Mouse (Mus musculus) hindbrain, embryonic 12.5 days (tissue): ENCODE data around the gene Mex3a. TPM values are rescaled to one million over a fixed set of nuclear protein-coding genes. Genes with fewer than 3 reads are reported as not detected.
"Not testable (repeated sequence)": the region's sequence is repeated elsewhere in the genome, so short reads cannot be mapped to it uniquely, and the experiment has no call there.

ENCODE experiments used
- ATAC-seq: fragments of 200-750 bp; cut with Nextera tagmentation; 2 replicates; pipeline ENCODE4 v1.8.0; 2017; ENCODE audit warnings: moderate TSS enrichment; ENCODE audit not compliant: low FRiP score
- H3K27ac ChIP-seq: fragments of 300-500 bp; sonication (generic); 2 replicates; pipeline ENCODE4 v1.5.1; 2016; ENCODE audit warnings: mild to moderate bottlenecking
- H3K27me3 ChIP-seq: fragments of 300-500 bp; sonication (generic); 2 replicates; pipeline ENCODE4 v1.6.1; 2016; ENCODE audit warnings: mild to moderate bottlenecking
- H3K36me3 ChIP-seq: fragments of 300-500 bp; sonication (generic); 2 replicates; pipeline ENCODE4 v1.6.1; 2016; ENCODE audit warnings: mild to moderate bottlenecking
- H3K4me1 ChIP-seq: fragments of 300-500 bp; sonication (generic); 2 replicates; pipeline ENCODE4 v1.6.1; 2016
- H3K4me2 ChIP-seq: fragments of 300-500 bp; sonication (generic); replicated peaks from 2 replicates; pipeline ENCODE4 v1.6.1; 2016; ENCODE audit warnings: mild to moderate bottlenecking
- H3K4me3 ChIP-seq: fragments of 300-500 bp; sonication (generic); 2 replicates; pipeline ENCODE4 v1.5.1; 2016; ENCODE audit warnings: mild to moderate bottlenecking
- H3K9ac ChIP-seq: fragments of 300-500 bp; sonication (generic); 2 replicates; pipeline ENCODE4 v1.6.1; 2016; ENCODE audit warnings: mild to moderate bottlenecking, moderate library complexity
- H3K9me3 ChIP-seq: fragments of 300-500 bp; sonication (generic); replicated peaks from 2 replicates; pipeline ENCODE4 v1.6.1; 2016; ENCODE audit warnings: mild to moderate bottlenecking
- WGBS: fragments of 180-500 bp; shearing (Covaris S2); methylation state at CpG from one replicate; pipeline ENCODE4 v1.1.7; 2016; 5-methylcytosine and 5-hydroxymethylcytosine counted together
- polyA plus RNA-seq: library from polyadenylated mRNA; unstranded; fragments of >200 nt; fragmentation: Nextera tagmentation; extraction: Ambion mirVana; gene quantifications from 2 replicates; pipeline ENCODE4 v1.2.1, GENCODE M21; 2016

Gene Mex3a
- polyA plus RNA-seq, 1 experiment from 2014 or later, result 44.2 TPM

DNA sequence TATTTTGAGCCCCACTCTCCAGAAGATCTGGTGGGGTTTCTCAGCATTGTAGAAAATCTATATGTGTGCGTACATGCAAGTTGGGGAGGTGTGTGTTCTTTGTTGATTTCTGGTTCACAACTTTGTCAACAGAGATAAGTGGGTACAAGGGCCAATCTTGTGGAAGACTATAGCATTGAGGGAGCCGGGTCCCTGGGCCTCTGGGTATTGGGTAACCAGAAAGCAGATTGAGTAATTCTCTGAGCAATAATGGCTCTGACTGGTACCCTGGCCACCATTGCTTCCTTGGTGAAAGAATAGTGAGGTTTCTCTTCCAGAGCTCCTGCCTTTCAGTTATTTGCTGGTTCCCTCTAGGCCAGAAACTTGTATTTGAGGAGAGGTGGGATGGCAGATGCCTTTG is 36.9 kb downstream of the Mex3a start:
- H3K36me3 ChIP-seq, result peaks cover 65% of the 10 kb centered on the region
- 100% methylated on average over 2 of the region's 2 CpGs for WGBS
- ATAC-seq, result no peak
- no peak overlapping the region for H3K4me2 ChIP-seq
- no peaks in the 10 kb centered on the region for H3K27me3 ChIP-seq
- no peaks in the 10 kb centered on the region for H3K9me3 ChIP-seq
- H3K4me3 ChIP-seq, result no peak overlapping the region
- H3K27ac ChIP-seq, result no peak overlapping the region
- no peak overlapping the region for H3K9ac ChIP-seq
- H3K4me1 ChIP-seq, result no peaks in the 10 kb centered on the region

DNA sequence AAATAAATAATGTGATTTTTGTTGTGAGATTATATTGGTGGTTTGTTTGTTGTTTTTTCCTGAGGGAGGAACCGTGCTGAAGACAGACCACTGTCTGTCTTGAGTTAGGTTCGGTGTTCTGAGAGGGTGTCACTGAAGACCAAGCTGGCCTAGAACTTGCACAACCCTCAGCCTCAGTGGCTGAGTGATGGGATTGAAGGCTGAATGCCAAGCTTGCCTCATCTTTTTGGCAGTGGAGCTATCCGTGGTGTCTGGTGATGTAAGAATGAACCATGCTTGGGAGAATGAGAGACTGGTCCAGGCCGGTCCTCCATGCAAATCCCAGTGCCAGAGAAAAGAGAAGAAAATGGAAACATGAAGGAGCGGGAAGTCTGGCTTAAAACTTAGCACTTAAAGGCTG is 37.5 kb downstream of the Mex3a start:
- no peak overlapping the region for H3K27ac ChIP-seq

GRCm38 (mm10) chr3:88570341-88570740 is 38.1 kb downstream of the Mex3a start:
- Histone ChIP-seq H3K4me3 (no peak overlapping the region), H3K27ac (no peak overlapping the region), H3K9ac (no peak overlapping the region), H3K9me3 (no peaks in the 10 kb centered on the region), H3K27me3 (no peaks in the 10 kb centered on the region), H3K4me2 (no peak overlapping the region), H3K4me1 (no peaks in the 10 kb centered on the region), H3K36me3 (peaks cover 53% of the 10 kb centered on the region)
- 95% methylated on average over 10 of the region's 10 CpGs for WGBS
- ATAC-seq, result no peak

More for the DNA sequence above, 37.5 kb downstream of the Mex3a start:
- no peak overlapping the region for H3K4me3 ChIP-seq
- H3K36me3 ChIP-seq, result peaks cover 59% of the 10 kb centered on the region
- H3K9me3 ChIP-seq, result no peaks in the 10 kb centered on the region
- no peaks in the 10 kb centered on the region for H3K27me3 ChIP-seq
- ATAC-seq, result no peak
- H3K4me2 ChIP-seq, result no peak overlapping the region
- 92% methylated on average over 5 of the region's 5 CpGs for WGBS
- no peak overlapping the region for H3K9ac ChIP-seq
- H3K4me1 ChIP-seq, result no peaks in the 10 kb centered on the region

DNA sequence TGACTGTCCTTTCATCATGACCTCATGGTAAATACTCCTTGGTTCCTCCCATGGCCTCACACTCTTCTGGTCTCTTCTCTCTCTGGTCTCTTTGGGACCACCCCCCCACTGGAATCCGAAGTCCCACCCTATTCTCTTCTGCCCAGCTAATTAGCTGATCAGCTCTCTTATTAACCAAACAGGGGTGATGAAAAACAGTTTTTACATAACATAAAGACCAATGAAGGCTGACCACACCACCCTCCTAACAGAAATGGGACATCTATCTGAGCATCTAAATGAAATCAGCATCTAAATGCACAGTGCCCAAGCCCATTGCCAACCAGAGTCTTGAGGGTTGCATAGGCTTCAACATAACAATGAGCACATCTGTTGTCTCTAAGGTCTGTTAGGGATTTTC is 39.7 kb downstream of the Mex3a start:
- Histone ChIP-seq H3K9ac (no peak overlapping the region), H3K4me1 (no peaks in the 10 kb centered on the region), H3K27me3 (no peaks in the 10 kb centered on the region), H3K4me2 (no peak overlapping the region), H3K36me3 (peaks cover 38% of the 10 kb centered on the region), H3K27ac (no peak overlapping the region), H3K4me3 (no peak overlapping the region), H3K9me3 (no peaks in the 10 kb centered on the region)
- no peak for ATAC-seq
- 91% methylated on average over 1 of the region's 1 CpGs for WGBS

DNA sequence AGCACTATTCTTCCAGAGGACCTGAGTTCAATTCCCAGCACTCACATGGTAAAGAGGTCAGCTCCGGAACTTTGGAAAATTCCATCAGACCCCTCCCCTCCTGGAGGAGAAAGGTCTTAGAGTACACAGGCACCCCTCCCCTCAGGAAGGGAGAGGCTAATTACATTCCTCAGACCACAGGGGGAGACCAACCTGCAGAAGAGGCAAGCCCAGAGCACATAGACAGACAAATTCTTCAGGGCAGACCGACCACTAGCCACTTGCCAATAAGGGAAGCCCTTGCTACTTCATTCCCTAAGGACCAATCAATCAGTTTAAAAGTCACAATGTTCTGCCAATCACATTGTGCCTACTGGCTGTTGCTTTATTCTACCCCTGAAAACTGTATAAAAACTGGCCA is 40.6 kb downstream of the Mex3a start:
- H3K36me3 ChIP-seq, result peaks cover 28% of the 10 kb centered on the region
- no peak for ATAC-seq
- 77% methylated on average over 2 of the region's 2 CpGs for WGBS
- no peaks in the 10 kb centered on the region for H3K27me3 ChIP-seq
- no peak overlapping the region for H3K4me2 ChIP-seq
- H3K4me3 ChIP-seq, result no peak overlapping the region
- no peak overlapping the region for H3K9ac ChIP-seq
- H3K9me3 ChIP-seq, result no peaks in the 10 kb centered on the region
- H3K4me1 ChIP-seq, result no peaks in the 10 kb centered on the region
- no peak overlapping the region for H3K27ac ChIP-seq

- Histone ChIP-seq H3K4me2 (no peak overlapping the region), H3K36me3 (peaks cover 18% of the 10 kb centered on the region), H3K4me3 (no peak overlapping the region), H3K9ac (no peak overlapping the region), H3K9me3 (no peaks in the 10 kb centered on the region), H3K27me3 (no peaks in the 10 kb centered on the region), H3K27ac (no peak overlapping the region), H3K4me1 (no peaks in the 10 kb centered on the region)
- ATAC-seq, result no peak
- WGBS, result 84% methylated on average over 2 of the region's 2 CpGs
Measured at GRCm38 (mm10) chr3:88573810-88574209, 41.6 kb downstream of the Mex3a start.

- no peak within 1 kb of the TSS for H3K9ac ChIP-seq
- no peaks in the 10 kb centered on the region for H3K27me3 ChIP-seq
- no peak within 1 kb of the TSS for H3K27ac ChIP-seq
- peaks cover 6% of the 10 kb centered on the region for H3K4me1 ChIP-seq
- no peaks in the 10 kb centered on the region for H3K9me3 ChIP-seq
- no peak within 1 kb of the TSS for H3K4me3 ChIP-seq
- H3K36me3 ChIP-seq, result 0 out of 2 replicates have a peak, but pooled peaks cover 2% of the 10 kb centered on the region
- ATAC-seq, result no peak
- no peak within 1 kb of the TSS for H3K4me2 ChIP-seq
- 90% methylated on average over 3 of the region's 3 CpGs for WGBS
Measured at GRCm38 (mm10) chr3:88575540-88575939, 43.3 kb downstream of the Mex3a start, which contains the start of gene Ssr2. Gene Ssr2 (plus strand): TSS chr3:88575876.

DNA sequence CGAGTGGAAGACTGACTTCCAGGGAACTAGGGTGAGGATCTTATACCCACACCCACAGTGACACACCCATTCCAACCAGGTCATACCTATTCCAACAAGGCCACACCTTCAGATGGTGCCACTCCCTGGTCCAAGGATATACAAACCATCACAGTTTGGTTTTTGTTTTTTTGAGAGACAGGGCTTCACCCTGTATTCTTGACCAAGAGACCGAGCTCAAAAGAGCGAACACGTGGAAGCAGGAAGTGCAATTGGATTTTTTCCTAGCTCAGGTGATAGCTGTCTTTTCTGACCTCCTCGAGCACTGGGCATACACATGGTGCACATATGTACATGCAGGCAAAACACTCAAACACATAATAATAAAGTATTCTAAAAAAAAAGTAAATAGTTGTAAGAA is 45.7 kb downstream of the Mex3a start:
- not testable (repeated sequence) for H3K9me3 ChIP-seq, H3K27ac ChIP-seq, H3K27me3 ChIP-seq, H3K4me2 ChIP-seq, H3K4me3 ChIP-seq, H3K4me1 ChIP-seq, H3K9ac ChIP-seq, ATAC-seq
- WGBS, result 88% methylated on average over 5 of the region's 5 CpGs
- peaks cover 16% of the 10 kb centered on the region for H3K36me3 ChIP-seq

DNA sequence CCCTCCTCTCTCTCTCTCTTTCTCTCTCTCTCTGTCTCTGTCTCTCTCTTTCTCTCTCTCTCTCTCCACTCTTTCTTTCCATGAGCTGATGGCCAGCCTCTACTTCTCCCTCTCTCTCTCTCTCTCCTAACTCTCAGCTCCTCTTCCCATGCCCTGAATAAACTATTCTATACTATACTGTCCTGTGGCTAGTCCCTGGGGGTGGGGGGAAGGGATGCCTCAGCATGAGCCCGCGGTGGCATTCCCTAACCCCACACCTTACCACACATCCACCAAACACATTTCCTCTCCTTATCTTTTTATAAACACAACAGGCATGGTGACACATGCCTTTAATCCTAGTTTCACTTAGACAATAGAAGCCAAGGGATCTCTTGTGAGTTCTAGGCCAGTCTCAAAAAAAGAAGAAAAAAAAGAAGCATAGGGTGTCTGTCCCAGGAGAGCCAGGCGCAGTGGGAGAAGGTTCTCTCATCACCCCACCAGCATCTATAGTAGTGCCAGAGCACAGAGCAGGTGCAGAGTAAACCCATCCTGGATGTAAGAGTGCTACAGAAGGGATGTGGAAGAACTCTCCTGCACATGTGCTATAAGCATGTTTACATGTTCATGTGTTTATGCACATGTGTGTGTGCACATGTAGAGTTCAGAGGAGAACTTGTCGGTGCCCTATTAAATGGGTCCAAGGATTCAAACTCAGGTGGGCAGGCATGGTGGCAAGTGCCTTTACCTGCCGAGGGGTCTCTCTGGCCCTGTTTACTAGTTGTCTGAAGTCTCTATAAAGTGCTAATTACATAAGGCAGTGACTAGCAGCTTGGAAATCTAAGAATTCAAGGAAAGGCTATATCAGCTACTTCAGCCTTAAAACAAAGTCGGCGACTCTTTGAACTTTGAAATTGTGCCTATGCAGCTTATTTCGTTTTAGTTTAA is 46.6 kb downstream of the Mex3a start:
- ATAC-seq, result peak; percentile 38; the same call in 1 of the 2 replicates
- Histone ChIP-seq H3K9me3 (no peaks in the 10 kb centered on the region), H3K27ac (no peak overlapping the region), H3K4me1 (peaks cover 10% of the 10 kb centered on the region), H3K27me3 (no peaks in the 10 kb centered on the region), H3K9ac (no peak overlapping the region), H3K36me3 (peaks cover 25% of the 10 kb centered on the region), H3K4me3 (peak overlapping the region; percentile 87), H3K4me2 (peak overlapping the region; percentile 85)
- WGBS, result 45% methylated on average over 8 of the region's 8 CpGs

DNA sequence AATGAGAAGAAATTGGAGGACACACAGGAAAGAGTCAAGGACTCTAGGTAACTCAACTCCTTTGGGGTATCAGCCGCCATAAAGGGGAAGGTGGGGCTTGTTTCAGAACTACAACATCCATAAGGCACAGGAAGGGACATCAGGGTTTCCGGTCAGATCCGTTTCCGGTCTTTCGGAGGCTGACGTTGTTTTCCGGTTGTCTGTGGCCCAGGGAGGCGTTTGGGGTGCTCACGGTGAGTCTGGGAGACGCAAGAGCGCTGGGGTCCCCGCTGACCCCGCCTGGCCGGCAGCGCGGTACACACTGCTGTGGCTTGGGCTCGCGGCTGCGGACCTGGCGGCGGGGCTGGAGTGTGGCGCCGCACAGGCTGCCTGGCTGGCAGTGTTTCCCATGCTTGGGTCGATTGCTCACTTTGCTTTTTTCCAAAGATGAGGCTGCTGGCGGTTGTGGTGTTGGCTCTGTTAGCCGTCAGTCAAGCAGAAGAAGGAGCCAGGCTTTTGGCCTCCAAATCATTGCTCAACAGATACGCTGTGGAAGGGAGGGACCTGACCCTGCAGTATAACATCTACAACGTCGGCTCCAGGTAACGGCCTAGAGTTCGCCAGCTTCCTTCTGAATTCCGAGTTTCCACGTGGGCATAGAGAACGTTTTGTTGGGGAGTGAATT is 47.4 kb downstream of the Mex3a start:
- Histone ChIP-seq H3K27me3 (no peaks in the 10 kb centered on the region), H3K27ac (peak overlapping the region; percentile 19; the same call in 1 of the 2 replicates)
- under 1% methylated on average over 34 of the region's 34 CpGs for WGBS

DNA sequence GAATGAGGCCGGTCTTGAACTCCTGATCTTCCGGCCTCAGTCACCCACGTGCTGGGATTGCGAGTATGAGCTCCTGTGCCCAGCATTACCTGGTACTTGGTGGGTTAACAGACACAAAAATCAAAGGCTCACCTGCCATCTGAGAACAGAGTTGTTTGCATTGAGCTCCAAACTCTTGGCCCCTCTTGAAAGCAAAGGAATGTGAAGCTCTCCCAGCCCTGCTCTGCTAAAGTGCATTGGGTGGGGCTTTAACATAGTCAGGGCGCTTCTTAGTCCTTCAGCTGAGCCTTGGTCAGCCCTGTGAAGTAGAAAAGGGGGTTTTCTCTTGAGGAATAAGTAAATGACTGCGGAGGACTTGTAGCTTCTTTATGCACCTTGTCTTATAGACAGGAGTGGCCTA is 53.6 kb downstream of the Mex3a start:
- ATAC-seq, result no peak
- Histone ChIP-seq H3K4me3 (no peak overlapping the region), H3K4me1 (peaks cover 2% of the 10 kb centered on the region; the same call in 1 of the 2 replicates), H3K36me3 (peaks cover 64% of the 10 kb centered on the region), H3K27ac (no peak overlapping the region), H3K9ac (no peak overlapping the region), H3K9me3 (no peaks in the 10 kb centered on the region), H3K27me3 (no peaks in the 10 kb centered on the region), H3K4me2 (no peak overlapping the region)
- 98% methylated on average over 6 of the region's 6 CpGs for WGBS

More for the DNA sequence above, 47.4 kb downstream of the Mex3a start:
- Histone ChIP-seq H3K9me3 (no peaks in the 10 kb centered on the region), H3K9ac (peak overlapping the region; percentile 85), H3K4me2 (peak overlapping the region; percentile 85), H3K4me3 (peak overlapping the region; percentile 87), H3K4me1 (peaks cover 10% of the 10 kb centered on the region), H3K36me3 (peaks cover 29% of the 10 kb centered on the region)
- peak; percentile 88 for ATAC-seq

DNA sequence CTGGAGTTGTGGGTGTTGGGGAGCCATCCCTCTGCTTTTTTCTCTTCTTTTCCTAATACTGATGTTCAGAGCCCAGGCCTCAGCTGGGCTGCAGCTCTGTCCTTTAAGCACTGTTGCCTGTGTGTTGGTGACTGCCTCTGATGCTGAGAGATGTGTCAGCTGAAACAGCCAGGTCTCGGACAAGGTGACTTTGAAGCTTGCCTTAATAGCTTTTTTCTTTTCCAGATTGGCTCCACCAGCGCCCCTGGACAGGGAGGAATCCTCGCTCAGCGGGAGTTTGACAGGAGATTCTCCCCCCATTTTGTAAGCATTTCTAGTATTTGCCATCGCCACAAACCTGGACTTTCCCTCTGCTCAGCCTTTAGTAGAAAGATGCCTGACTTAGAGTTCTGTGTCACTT is 54.4 kb downstream of the Mex3a start:
- no peaks in the 10 kb centered on the region for H3K9me3 ChIP-seq
- no peak overlapping the region for H3K4me3 ChIP-seq
- no peak overlapping the region for H3K4me2 ChIP-seq
- peaks cover 58% of the 10 kb centered on the region for H3K36me3 ChIP-seq
- peaks cover 3% of the 10 kb centered on the region; the same call in 1 of the 2 replicates for H3K4me1 ChIP-seq
- H3K27me3 ChIP-seq, result no peaks in the 10 kb centered on the region
- no peak overlapping the region for H3K9ac ChIP-seq
- 94% methylated on average over 5 of the region's 5 CpGs for WGBS
- no peak for ATAC-seq
- H3K27ac ChIP-seq, result no peak overlapping the region
